ENCODE assay signal across 12 mouse cellular contexts in the genomic region with DNA sequence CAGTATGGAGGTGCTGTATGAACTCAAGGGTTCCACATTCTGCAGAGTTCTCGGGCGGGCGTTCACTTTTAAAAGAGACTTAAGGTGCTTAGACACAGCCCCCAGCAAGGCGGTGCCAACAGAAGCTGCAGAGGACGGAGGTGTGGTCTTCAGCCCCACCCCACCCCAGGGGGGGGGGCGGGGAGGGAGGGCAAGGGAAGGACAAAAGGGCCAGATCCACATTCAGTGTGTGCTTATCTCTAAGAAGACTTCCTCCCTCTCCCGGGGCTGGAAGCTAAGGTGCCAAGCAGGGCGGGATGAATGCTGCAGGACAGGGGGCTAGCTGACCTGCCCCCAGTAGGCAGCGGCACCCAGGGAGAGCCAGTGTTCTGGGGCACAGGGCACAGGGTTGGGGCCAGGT. TPM values are rescaled to one million over a fixed set of nuclear protein-coding genes. Genes with fewer than 3 reads are reported as not detected.
DNase-seq lines count a peak whose midpoint lies in the region; ATAC-seq and TF ChIP-seq lines count a peak whose summit lies in the region.
"Had no signal": no experiment of that assay in that cellular context is flagged by ENCODE, and none has a peak within 500 bp of the region (broad histone marks: within the 10 kb centered on the region; RNA-seq: fewer than 3 reads in every experiment).

No protein-coding gene starts in this region.

- no peak for TF ChIP-seq CTCF in forebrain, postnatal 0 days (IDR thresholded peaks at IDR 0.05; ENCODE audit: low read depth)

- H3K4me3 ChIP-seq in heart, embryonic 11.5 days (ENCODE audit: low read depth, low read length), result no peak overlapping the region
- H3K4me3 ChIP-seq in liver, embryonic 15.5 days (replicated peaks), result no peak overlapping the region
- no peak overlapping the region for H3K4me3 ChIP-seq in forebrain, embryonic 15.5 days
- H3K4me3 ChIP-seq in forebrain, postnatal 0 days (ENCODE audit: low read depth, low read length), result no peak overlapping the region

- peak; percentile 22 for DNase-seq in ovary, adult 18-20 months (ENCODE audit: low spot score)
- DNase-seq in ovary, postnatal 14 days (ENCODE audit: low spot score), result no peak
- DNase-seq in urinary bladder, postnatal 25 days (ENCODE audit: low spot score), result no peak
- no peak for DNase-seq in layer of hippocampus, adult 9-11 months
- DNase-seq in forebrain, postnatal 0 days, result no peak
- DNase-seq: cerebellum, adult 11-12 months; retina, postnatal 1 day; thymus, adult 18-20 months had no signal

- H3K9me3 ChIP-seq in heart, embryonic 11.5 days (replicated peaks; ENCODE audit: control insufficient read depth, low read length), result no peaks in the 10 kb centered on the region
- no peaks in the 10 kb centered on the region for H3K9me3 ChIP-seq in liver, embryonic 15.5 days (replicated peaks)
- no peaks in the 10 kb centered on the region for H3K9me3 ChIP-seq in forebrain, embryonic 15.5 days
- no peaks in the 10 kb centered on the region for H3K9me3 ChIP-seq in forebrain, postnatal 0 days (ENCODE audit: low read length)

- peak; percentile 72 for ATAC-seq in heart, embryonic 11.5 days (replicated peaks; ENCODE audit: insufficient number of reproducible peaks, low FRiP score, low TSS enrichment)
- ATAC-seq in liver, embryonic 15.5 days (ENCODE audit: insufficient read depth), result peak; percentile 65
- ATAC-seq in forebrain, embryonic 15.5 days (replicated peaks), result no peak
- ATAC-seq in forebrain, postnatal 0 days, result no peak

- 8% methylated on average over 9 of the region's 9 CpGs for WGBS in heart, embryonic 11.5 days (ENCODE audit: insufficient replicate concordance)
- WGBS in liver, embryonic 15.5 days (ENCODE audit: insufficient replicate concordance), result 8% methylated on average over 9 of the region's 9 CpGs
- WGBS in forebrain, embryonic 15.5 days, result 30% methylated on average over 9 of the region's 9 CpGs
- WGBS in forebrain, postnatal 0 days, result 33% methylated on average over 8 of the region's 9 CpGs

- H3K9ac ChIP-seq in heart, embryonic 11.5 days (ENCODE audit: low read depth, low read length), result 0 out of 2 replicates have a peak overlapping the region, but pooled peaks have one; percentile 28
- no peak overlapping the region for H3K9ac ChIP-seq in liver, embryonic 15.5 days
- no peak overlapping the region for H3K9ac ChIP-seq in forebrain, embryonic 15.5 days (replicated peaks)
- no peak overlapping the region for H3K9ac ChIP-seq in forebrain, postnatal 0 days

- H3K4me1 ChIP-seq in heart, embryonic 11.5 days (ENCODE audit: control insufficient read depth, insufficient read depth, low read length), result peaks cover 17% of the 10 kb centered on the region
- H3K4me1 ChIP-seq in liver, embryonic 15.5 days (replicated peaks), result peaks cover 12% of the 10 kb centered on the region
- no peaks in the 10 kb centered on the region for H3K4me1 ChIP-seq in forebrain, embryonic 15.5 days
- H3K4me1 ChIP-seq in forebrain, postnatal 0 days (ENCODE audit: insufficient read depth), result no peaks in the 10 kb centered on the region

- peak overlapping the region; percentile 27; the same call in 1 of the 2 replicates for H3K4me2 ChIP-seq in heart, embryonic 11.5 days
- peak overlapping the region; percentile 48 for H3K4me2 ChIP-seq in liver, embryonic 15.5 days
- no peak overlapping the region for H3K4me2 ChIP-seq in forebrain, embryonic 15.5 days (replicated peaks)
- H3K4me2 ChIP-seq in forebrain, postnatal 0 days (ENCODE audit: low read depth), result no peak overlapping the region
- H3K4me2 ChIP-seq: midbrain, embryonic 11.5 days had no signal

- H3K27me3 ChIP-seq in heart, embryonic 11.5 days (ENCODE audit: control insufficient read depth, insufficient read depth, low read length), result no peaks in the 10 kb centered on the region
- H3K27me3 ChIP-seq in liver, embryonic 15.5 days, result 0 out of 2 replicates have a peak, but pooled peaks cover 4% of the 10 kb centered on the region
- no peaks in the 10 kb centered on the region for H3K27me3 ChIP-seq in forebrain, embryonic 15.5 days
- no peaks in the 10 kb centered on the region for H3K27me3 ChIP-seq in forebrain, postnatal 0 days (ENCODE audit: insufficient read depth, low read length)

- no peak overlapping the region for H3K27ac ChIP-seq in heart, embryonic 11.5 days (ENCODE audit: low read depth, low read length)
- no peak overlapping the region for H3K27ac ChIP-seq in liver, embryonic 15.5 days (replicated peaks)
- H3K27ac ChIP-seq in forebrain, embryonic 15.5 days (replicated peaks), result no peak overlapping the region
- H3K27ac ChIP-seq in forebrain, postnatal 0 days (ENCODE audit: low read depth, low read length), result no peak overlapping the region

- 0 out of 2 replicates have a peak, but pooled peaks cover 5% of the 10 kb centered on the region for H3K36me3 ChIP-seq in heart, embryonic 11.5 days (ENCODE audit: control insufficient read depth, insufficient read depth, low read length)
- peaks cover 6% of the 10 kb centered on the region; the same call in 1 of the 2 replicates for H3K36me3 ChIP-seq in liver, embryonic 15.5 days (replicated peaks)
- peaks cover 40% of the 10 kb centered on the region for H3K36me3 ChIP-seq in forebrain, embryonic 15.5 days
- peaks cover 51% of the 10 kb centered on the region for H3K36me3 ChIP-seq in forebrain, postnatal 0 days (ENCODE audit: insufficient read depth)

RNA-seq across cellular contexts. Expression of a gene that starts 28.5 kb away (rescaled TPM):
- polyA plus RNA-seq in heart, embryonic 11.5 days (2014; fragmentation: Nextera tagmentation; extraction: Ambion mirVana), result 7.6 and 16.4 TPM in 2 replicates
- 15.7 and 15.9 TPM in 2 replicates for polyA plus RNA-seq in liver, embryonic 15.5 days (2015; fragmentation: Nextera tagmentation; extraction: Ambion mirVana)
- polyA plus RNA-seq in forebrain, embryonic 15.5 days (2015; fragmentation: Nextera tagmentation; extraction: Ambion mirVana), result 27.2 and 27.5 TPM in 2 replicates
- total RNA-seq in forebrain, postnatal 0 days (2014; rRNA removed), result 92.0 and 95.2 TPM in 2 replicates
- 28.9 and 31.6 TPM in 2 replicates for polyA plus RNA-seq in forebrain, postnatal 0 days (2015; fragmentation: Nextera tagmentation; extraction: Ambion mirVana)

Comparison
In these comparisons a context has a peak if more than half of its experiments do, and no peak if none do; other contexts are left out.
1. ATAC-seq: peak in heart, embryonic 11.5 days (single experiment) and liver, embryonic 15.5 days (single experiment); none in forebrain, embryonic 15.5 days (single experiment) and forebrain, postnatal 0 days (single experiment).
2. H3K4me2 ChIP-seq: peak in heart, embryonic 11.5 days (single experiment) and liver, embryonic 15.5 days (single experiment); none in forebrain, embryonic 15.5 days (single experiment) and forebrain, postnatal 0 days (single experiment).